Mouse (Mus musculus) adrenal gland, adult 2 months (tissue): ENCODE measurements around the gene Gm49776. TPM values are rescaled to one million over a fixed set of nuclear protein-coding genes. Genes with fewer than 3 reads are reported as not detected.
"Not testable (repeated sequence)": the region's sequence is repeated elsewhere in the genome, so short reads cannot be mapped to it uniquely, and the experiment has no call there.

Experiments used
- DNase-seq: peaks from one replicate; pipeline ENCODE4 v3.0.0; 2021
- long read RNA-seq: library from polyadenylated mRNA; stranded (forward); transcript quantifications from one replicate; pipeline ENCODE4 v2.0.0, GENCODE M21; 2021
- polyA plus RNA-seq: library from polyadenylated mRNA; depleted of rRNA; stranded (reverse); fragments of >200 nt; gene quantifications from 2 replicates; pipeline ENCODE4 v1.2.3, GENCODE M21; 2012; rRNA removed
- total RNA-seq, 2 experiments: library from RNA; stranded (reverse); gene quantifications; 2 replicates each; pipeline ENCODE4 v1.2.3; 2021

The Gm49776 gene
- total RNA-seq = 1 to 10 TPM in 1 of 2 experiments, not detected in 1; 2.7 TPM
- polyA plus RNA-seq = not detected in 2 replicates
- long read RNA-seq = 0 reads

DNA sequence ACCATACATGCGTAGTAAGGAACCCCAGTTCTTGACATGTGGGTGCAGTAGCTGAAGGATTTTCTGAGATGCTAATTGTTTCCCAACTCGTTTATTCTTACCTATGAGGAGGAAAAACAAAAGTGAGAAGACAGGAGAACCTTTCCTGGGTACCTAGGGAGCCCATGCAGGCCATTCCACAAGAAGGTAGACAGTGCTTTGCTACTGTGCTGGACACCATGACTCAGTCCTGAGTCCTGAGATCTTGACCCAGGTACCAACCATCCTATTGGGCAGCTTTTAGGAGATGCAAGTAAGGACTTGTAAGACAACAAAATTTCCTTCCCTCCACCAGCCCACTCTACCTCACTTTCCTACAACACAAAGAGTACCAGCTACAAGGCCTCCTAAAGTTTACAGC lies at the start of gene Gm49776:
TSS of gene Gm49776 (minus strand) at position 101 of the 400 bp plus-strand sequence.
- DNase-seq = no peak

GRCm38 (mm10) chr16:18289614-18290013 lies 31.5 kb upstream of the Gm49776 start:
- DNase-seq = not testable (repeated sequence)

- peak; percentile 100 for DNase-seq
Measured at GRCm38 (mm10) chr16:18289067-18289588, 31.0 kb upstream of the Gm49776 start, which contains the start of gene Dgcr8. TSS of gene Dgcr8 (minus strand) at chr16:18289246.

GRCm38 (mm10) chr16:18288581-18289061 lies 30.5 kb upstream of the Gm49776 start:
- no peak for DNase-seq

- peak; percentile 32 for DNase-seq
Measured at GRCm38 (mm10) chr16:18288166-18288565, 30.0 kb upstream of the Gm49776 start.

DNA sequence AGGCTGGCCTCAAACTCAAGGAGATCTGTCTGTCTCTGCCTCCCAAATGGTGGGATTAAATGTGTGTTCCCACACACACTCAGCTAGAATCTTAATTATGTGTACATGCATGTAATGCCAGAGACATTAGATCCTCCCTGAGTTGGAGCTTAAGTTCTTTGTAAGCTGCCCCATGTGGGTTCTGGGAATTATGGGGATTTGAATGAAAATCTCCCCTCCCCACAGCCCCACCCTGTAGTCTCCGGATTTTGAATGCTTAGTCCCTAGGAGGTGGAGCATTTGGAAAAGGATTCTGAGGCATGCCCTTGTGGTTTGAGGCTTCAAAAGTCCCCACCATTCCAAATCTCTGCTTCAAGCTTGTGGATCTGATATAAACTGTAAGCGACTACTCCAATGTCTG lies 17.0 kb upstream of the Gm49776 start:
- no peak for DNase-seq

DNA sequence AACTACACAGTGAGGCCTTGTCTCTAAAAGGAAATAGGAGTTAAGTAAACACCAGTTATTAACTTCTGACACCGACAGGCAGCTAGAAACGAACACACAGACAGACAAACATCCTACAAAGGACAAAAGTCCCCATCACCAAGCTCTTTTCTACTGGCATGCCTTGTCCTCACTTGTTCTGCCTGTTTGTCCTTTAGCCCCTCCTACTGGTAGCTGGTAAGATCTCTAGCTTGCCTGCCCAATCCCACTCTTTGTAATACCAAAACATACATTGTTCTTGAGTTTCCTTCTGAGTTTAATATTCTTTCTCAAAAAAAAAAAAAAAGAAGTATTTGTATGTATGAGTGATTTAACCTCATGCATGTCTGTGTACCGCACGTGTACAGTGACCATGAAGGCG lies 10.1 kb upstream of the Gm49776 start:
- no peak for DNase-seq

GRCm38 (mm10) chr16:18265024-18265423 lies 6.9 kb upstream of the Gm49776 start:
- DNase-seq = no peak

DNA sequence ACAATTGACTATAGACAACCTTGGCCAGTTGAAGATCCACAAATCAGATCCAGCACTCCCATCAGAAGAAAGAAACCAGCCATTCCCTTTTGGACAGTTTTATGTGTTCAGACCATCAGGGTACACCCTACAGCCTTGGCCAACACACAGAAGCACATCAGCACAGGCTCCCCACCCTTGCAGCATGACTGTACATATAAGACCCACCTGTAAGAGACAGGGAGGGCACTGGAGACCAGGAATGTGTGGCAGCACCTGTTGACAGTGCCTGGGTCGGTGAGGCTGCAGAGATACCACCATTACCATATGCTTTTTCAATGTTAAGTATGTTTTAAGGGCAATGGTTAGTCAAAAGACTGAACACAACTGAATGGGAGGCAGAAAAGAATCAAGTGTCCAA lies 4.3 kb downstream of the Gm49776 start:
- DNase-seq = no peak

DNA sequence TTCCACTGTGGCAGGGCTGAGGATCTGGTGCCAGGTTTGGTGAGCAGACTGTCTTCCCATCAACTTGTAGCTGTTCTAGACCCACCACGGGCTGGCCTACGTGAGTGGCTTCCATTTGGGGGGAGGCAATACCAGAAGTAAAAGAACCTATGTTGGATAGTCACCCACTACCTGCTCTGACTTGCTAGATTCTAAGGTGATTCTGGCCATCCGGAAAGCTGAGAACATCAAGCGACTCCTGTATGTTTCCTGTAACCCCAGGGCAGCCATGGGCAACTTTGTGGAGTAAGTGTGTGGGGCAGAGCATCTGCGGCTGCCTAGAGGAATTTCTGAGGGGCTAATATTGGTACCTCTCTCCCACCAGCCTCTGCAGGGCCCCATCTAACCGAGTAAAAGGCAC lies 5.4 kb downstream of the Gm49776 start:
- no peak for DNase-seq

- DNase-seq = no peak
Measured at GRCm38 (mm10) chr16:18250828-18251790, 7.0 kb downstream of the Gm49776 start.

DNA sequence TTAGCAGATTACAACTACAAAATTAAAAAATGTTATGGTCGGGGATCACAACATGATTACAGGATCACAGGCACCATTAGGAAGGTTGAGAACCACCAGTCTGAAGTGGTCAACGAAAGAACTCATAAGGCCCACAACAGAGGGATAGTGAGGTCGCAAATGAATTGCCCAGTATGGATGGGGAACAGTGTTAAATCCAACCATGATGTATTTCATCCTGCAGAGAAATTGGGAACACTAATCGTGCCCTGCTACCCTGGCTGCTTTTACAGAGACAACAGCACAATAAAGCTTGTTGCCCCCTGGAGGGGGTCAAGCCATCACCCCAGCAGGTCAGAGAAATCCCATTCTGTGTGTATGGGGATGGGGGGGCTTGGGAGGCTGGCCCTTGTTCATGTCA lies 7.9 kb downstream of the Gm49776 start:
- no peak for DNase-seq

DNA sequence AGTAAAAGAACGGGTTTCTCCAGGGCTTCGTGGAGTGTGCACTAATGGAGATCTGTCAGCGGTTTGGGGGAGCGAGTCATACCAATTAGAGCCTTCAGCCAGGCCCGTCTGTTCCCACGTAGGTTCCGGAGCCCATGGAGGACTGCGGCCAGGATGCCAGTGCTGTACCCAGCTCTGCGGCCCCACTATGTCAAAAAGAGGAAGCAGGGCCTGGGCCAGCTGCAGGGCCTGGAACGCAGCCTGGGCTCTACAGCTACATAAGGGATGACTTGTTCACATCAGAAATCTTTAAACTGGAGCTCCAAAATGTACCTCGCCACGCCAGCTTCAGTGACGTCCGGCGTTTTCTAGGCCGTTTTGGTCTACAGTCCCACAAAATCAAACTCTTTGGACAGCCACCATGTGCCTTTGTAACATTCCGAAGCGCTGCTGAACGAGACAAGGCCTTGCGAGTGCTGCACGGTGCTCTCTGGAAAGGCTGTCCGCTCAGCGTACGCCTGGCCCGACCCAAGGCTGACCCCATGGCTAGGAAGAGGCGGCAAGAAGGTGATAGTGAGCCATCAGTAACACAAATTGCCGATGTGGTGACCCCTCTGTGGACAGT lies 8.7 kb downstream of the Gm49776 start:
- DNase-seq = peak; percentile 59

DNA sequence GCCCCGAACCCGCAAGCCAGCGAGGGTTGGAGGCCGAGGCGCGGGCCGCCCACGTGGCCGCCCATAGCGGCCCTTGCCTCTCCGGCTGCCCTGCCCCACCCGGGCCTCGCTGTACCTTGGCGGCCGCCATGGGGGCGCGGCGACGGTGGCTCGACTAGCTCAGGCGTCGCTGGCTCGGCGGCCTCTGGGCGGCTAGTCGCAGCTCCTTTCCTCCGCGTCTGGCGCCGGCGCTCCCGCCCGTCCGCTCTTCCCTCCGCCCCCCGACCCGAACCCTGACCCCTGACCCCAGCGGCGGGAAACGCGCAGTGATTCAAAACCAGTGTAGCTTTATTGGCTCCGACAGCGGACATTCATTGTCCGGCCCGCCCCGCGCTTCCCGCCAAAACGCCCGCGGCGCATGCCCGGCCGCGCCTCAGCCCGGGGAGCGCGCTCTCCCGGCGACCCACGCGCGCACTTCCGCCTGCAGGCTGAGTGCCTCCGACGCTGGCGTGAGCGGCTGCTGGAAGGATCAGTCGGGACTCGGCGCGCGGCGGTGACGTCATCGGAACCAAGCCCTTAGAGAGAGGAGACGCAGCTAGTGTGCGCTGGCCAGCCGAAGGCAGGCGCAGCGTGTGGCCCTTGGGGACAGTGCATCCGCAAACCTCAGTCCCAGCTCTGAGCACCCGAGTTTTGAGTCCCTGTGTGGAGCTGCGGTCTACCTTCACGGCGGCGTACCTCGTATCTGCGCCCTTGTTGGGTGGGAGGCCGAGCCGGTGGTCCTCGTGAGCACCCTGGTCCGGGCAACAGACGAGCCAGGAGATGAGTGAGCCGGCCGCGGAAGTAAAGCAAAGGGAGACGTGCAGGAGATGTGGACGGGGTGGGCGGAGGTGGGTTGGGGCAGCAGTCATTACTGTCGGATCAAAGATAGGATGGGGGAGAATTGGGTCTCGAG lies 9.4 kb downstream of the Gm49776 start, which contains the start of the genes Trmt2a and Ranbp1:
TSS of gene Trmt2a (plus strand) at position 247 of the 931 bp plus-strand sequence.
TSS of gene Ranbp1 (minus strand) at position 300 of the 931 bp plus-strand sequence.
- DNase-seq = peak; percentile 99

DNA sequence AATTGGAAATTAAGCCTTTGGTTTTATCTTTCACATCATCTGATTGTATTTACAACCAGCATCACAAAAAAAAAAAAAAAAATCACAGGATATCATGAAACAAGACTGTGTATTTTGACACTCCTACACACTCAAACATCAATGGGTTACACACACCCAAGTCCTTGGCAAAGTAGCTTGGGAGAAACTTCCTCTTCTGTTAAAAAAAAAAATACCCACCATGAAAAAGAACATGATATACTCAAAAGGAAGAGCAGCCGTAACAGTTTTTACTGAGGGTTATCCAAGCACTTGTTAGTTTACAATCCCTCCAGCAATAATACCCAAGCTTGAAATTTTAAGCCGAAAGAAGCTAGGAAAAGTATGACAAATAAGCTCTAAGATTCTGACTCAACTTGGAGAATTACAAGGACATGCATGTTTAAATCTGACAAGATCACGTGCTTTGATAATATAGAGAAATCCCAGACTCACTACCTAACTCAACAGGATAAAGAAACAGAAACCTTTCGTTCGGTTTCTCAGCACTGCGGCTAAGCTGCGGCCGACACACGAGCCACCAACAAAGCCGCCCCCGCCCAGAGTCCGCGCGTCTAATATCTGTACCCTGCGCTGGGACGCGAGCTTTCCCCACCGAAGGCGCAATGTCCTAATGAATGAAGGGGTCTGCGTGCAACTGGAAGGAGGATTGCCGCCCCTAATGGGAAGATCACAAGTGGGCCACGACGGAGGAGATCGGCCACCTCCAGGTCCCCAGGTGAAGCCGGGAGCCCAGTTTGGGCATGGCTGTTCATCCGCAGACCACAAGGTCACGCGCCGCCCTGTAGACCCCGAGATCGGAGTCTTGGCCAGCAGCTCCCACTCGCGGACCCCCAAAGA lies 10.4 kb downstream of the Gm49776 start:
- no peak for DNase-seq

- no peak for DNase-seq
Measured at GRCm38 (mm10) chr16:18241581-18241980, 16.5 kb downstream of the Gm49776 start.

DNA sequence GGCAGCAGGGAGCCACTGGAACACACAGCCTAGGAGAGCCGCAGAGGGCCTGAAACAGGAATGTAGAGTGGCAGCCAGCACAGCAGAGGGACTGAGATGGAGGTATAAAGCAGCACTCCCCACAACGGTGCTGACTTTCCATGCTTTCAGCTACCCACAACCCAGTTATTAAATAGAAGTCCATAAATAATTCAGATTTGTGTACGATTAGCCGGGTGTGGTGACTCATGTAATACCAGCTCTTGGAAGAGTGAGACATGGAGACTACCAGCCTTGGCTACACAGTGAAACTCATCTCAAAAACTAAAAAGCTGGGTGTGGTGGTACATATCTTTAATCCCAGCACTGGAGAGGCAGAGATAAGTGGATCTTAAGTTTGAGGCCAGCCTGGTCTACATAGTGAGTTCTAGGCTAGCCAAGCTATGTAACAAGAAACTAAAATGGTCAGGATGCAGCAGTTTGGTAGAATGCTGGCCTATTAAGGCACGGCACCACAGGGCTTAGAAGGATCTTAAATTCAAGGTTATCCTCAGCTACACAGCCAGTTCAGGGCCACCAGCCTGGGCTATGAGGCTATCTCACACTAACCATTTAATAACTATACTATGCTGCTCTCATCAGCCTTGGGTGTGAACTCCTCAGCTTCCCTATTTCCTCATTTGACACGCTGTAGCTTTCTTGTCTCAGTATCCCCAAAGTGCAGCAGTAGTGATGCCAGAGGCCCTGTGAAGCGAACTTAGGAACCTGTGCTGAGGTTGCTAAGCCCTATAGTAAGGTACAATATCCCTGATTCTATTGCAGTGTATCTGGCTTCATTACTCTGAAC lies 21.2 kb downstream of the Gm49776 start:
- peak; percentile 43 for DNase-seq

DNA sequence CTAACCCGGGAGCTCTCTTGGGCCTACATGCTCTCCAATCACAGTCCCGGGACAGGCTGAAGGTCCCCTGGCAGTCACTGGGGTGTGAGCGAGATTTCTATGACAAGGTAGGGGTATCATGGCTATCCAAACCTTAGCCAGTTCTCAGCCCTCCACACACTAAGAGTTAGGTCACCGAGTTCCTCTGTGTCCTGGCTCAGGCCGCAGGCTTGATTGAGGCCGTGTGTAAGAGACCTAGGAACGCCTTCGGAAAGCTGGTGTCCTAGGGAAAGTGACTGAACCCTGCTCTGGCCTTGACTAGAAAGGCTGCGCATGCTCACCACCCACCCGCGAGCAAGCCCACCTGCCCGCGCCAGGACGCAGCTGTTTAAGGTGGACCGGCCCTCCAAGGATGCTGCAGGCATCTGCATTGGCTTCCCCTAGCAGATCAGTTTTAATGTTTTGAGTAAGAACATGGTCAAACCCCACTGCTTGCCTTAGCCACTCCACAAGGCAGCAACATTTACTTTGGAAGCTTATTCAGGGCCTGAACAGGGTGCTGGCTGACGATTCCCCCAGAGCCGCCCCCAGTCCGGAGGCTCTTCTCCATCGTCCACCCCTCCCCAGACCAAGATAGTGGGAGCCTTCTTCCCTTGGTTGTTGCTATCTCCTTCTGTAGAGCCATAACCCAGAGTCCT lies 22.6 kb downstream of the Gm49776 start:
- DNase-seq = peak; percentile 84
